Mouse (Mus musculus): ENCODE data around the gene Hacd4. TPM values are rescaled to one million over a fixed set of nuclear protein-coding genes. Genes with fewer than 3 reads are reported as not detected.

The Hacd4 gene
- polyA plus RNA-seq, 1 experiment from 2014 or later, result 9.2 TPM

DNA sequence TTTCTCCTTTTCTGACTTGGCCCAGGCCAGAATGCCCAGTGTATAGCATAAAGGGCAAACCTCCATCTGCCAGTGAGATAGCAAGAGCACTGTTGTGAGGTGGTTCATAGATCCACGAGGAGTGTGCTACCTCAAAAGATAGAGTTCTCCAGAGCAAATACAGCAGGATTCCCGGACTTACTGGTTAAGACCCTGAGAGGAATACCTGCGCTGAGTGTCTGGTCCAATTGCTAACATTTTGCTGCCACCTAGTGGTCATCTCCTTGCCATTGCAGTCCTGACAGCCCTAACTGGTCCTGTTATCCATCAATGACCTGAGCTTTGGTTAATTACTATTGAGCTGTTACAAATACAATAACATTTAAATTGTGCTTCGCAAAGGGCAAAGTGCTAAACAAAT lies 87.8 kb downstream of the Hacd4 start:
- H3K9ac ChIP-seq (ENCODE audit: low read length), result no peak overlapping the region
- ATAC-seq (ENCODE audit: low FRiP score, low TSS enrichment) (0 out of 2 replicates have a peak, but pooled peaks have one; percentile 66), DNase-seq (ENCODE audit: low spot score) (peak; percentile 57)
- 2% methylated on average over 4 of the region's 4 CpGs for WGBS
- TF ChIP-seq CTCF (IDR thresholded peaks at IDR 0.05; ENCODE audit: low read depth) (peak; percentile 97), EP300 (optimal IDR thresholded peaks at IDR 0.05) (no peak)
- no peak overlapping the region for H3K27ac ChIP-seq (replicated peaks)
- no peak overlapping the region for H3K4me2 ChIP-seq (replicated peaks; ENCODE audit: low read depth)
- no peak overlapping the region for H3K4me3 ChIP-seq (ENCODE audit: low read depth, low read length)
- no peaks in the 10 kb centered on the region for H3K9me3 ChIP-seq (ENCODE audit: control insufficient read depth, low read length)
- H3K4me1 ChIP-seq (replicated peaks; ENCODE audit: control insufficient read depth, insufficient read depth), result no peaks in the 10 kb centered on the region
- H3K27me3 ChIP-seq (ENCODE audit: control insufficient read depth, insufficient read depth, low read length), result no peaks in the 10 kb centered on the region
- H3K36me3 ChIP-seq (ENCODE audit: control insufficient read depth, insufficient read depth, low read length), result no peaks in the 10 kb centered on the region

Other genes with a start within 250 kb of the Hacd4 start
- not detected in 2 replicates for gene Ifnb1, start 83.8 kb upstream of the Hacd4 start, polyA plus RNA-seq (2015; fragmentation: Nextera tagmentation; extraction: Ambion mirVana)
- gene Ifna15, start 119.3 kb upstream of the Hacd4 start, polyA plus RNA-seq (2015; fragmentation: Nextera tagmentation; extraction: Ambion mirVana), result not detected in 2 replicates
- not detected in 2 replicates for gene Ifna14, start 132.9 kb upstream of the Hacd4 start, polyA plus RNA-seq (2015; fragmentation: Nextera tagmentation; extraction: Ambion mirVana)
- gene Ifna9, start 153.5 kb upstream of the Hacd4 start, polyA plus RNA-seq (2015; fragmentation: Nextera tagmentation; extraction: Ambion mirVana), result not detected in 2 replicates
- not detected in 2 replicates for gene Ifna12, start 164.4 kb upstream of the Hacd4 start, polyA plus RNA-seq (2015; fragmentation: Nextera tagmentation; extraction: Ambion mirVana)
- not detected in 2 replicates for gene C87499, start 195.5 kb upstream of the Hacd4 start, polyA plus RNA-seq (2015; fragmentation: Nextera tagmentation; extraction: Ambion mirVana)
- gene Ifna13, start 205.5 kb upstream of the Hacd4 start, polyA plus RNA-seq (2015; fragmentation: Nextera tagmentation; extraction: Ambion mirVana), result not detected in 2 replicates
- gene Ifna16, start 238.0 kb upstream of the Hacd4 start, polyA plus RNA-seq (2015; fragmentation: Nextera tagmentation; extraction: Ambion mirVana), result not detected in 2 replicates
- gene Ifna2, start 245.0 kb upstream of the Hacd4 start, polyA plus RNA-seq (2015; fragmentation: Nextera tagmentation; extraction: Ambion mirVana), result not detected in 2 replicates

Data from stomach, postnatal 0 days (tissue).